Mouse (Mus musculus) bone marrow, adult 2 months (tissue): ENCODE data around the gene Rcc2.

ENCODE experiments used
- CTCF ChIP-seq: fragments of 200-500 bp; IDR thresholded peaks from 2 replicates; pipeline ENCODE4 v1.5.1; 2011; ENCODE audit warnings: low read length, control low read depth; ENCODE audit not compliant: control insufficient read depth, insufficient read depth
- POLR2A ChIP-seq: fragments of 200-500 bp; IDR thresholded peaks from 2 replicates; pipeline ENCODE4 v1.6.1; 2011; ENCODE audit warnings: low read depth, mild to moderate bottlenecking, control low read depth, low read length, borderline replicate concordance; ENCODE audit not compliant: control insufficient read depth

DNA sequence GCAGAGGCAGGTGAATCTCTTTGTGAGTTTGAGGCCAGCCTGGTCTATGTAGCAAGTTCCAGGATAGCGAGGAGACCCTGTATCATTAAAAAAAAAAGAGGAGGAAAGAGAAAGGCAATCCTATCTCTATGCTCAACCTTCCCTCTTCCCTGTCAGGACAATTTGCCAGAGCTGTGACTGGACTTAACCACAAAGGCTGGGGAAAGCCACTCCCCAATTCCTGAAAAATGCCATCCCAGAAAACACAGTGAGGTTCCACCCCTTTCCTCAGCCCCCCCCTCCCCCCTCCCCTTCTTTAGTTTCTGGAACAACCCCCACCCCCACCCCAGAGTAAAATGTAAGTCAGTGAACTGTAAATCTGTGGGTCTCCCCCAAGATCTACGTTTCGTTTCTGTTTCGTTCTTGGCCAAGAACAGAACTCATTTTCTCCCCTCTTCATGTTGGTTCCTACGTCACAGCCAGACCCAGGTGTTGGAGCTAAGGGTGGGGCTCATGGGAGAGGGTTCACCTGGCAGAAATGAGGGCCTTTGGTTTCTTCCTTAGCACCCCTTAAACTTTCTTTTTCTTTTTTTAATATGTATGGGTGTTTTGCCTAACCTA lies 11.4 kb upstream of the Rcc2 start:
- TF ChIP-seq CTCF, result no peak
- TF ChIP-seq POLR2A, result no peak
